Mouse (Mus musculus) NIH3T3 (cell line): ENCODE data around the gene Mrtfb.
"Not testable (repeated sequence)": the region's sequence is repeated elsewhere in the genome, so short reads cannot be mapped to it uniquely, and the experiment has no call there.

Source experiments
- DNase-seq: peaks from one replicate; pipeline ENCODE4 v3.0.0-alpha.2; 2012; ENCODE audit warnings: low read depth

Gene Mrtfb

GRCm38 (mm10) chr16:13276258-13276657, 20.0 kb downstream of the Mrtfb start:
- no peak for DNase-seq

DNA sequence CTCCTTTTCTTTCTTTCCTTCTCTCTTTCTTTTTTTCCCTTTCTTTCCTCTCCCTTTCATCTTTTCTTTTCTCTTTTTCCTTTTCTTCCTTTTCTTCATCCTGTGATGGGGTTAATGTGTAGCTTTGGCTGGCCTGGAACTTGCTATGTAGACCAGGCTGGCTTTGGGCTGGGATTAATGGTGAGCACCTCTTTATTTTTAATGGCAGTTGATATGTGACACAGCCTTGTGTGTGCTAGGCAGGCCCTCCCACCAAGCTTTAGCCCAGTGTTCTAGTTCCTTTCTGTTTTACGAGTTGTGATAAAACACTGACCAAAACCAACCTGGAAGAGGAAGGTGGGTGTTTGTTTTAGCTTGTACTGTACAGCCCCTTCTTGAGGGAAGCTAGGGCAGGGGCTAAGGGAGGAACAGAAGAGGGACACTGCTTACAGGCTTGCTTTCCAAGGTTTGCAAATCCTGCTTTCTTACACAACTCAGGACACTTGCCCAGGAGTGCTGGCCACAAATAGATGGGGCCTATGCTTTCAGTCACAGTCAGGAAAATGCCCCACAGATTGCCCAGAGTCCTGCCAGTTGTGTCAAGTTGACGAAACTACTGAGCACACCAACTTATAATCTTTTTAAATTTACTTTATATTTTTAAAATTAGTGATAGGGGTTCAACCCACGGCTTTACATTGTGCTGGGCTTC, 20.6 kb downstream of the Mrtfb start:
- no peak for DNase-seq

DNA sequence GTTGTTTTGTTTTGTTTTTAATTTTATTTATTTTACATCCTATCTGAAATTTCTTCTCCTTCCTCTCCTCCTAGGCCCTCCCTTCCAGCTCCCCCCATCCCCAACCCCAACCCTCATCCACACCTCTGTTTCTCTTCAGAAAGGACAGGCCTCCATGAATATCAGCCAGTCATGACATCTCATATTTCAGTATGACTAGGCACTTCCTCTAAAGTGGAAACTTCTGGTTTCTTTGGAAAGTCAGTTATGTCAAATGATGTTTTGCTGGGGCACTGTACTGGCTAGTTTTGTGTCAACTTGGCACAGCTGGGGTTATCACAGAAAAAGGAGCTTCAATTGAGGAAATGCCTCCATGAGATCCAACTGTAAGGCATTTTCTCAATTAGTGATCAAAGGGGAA, 30.1 kb downstream of the Mrtfb start:
- not testable (repeated sequence) for DNase-seq

DNA sequence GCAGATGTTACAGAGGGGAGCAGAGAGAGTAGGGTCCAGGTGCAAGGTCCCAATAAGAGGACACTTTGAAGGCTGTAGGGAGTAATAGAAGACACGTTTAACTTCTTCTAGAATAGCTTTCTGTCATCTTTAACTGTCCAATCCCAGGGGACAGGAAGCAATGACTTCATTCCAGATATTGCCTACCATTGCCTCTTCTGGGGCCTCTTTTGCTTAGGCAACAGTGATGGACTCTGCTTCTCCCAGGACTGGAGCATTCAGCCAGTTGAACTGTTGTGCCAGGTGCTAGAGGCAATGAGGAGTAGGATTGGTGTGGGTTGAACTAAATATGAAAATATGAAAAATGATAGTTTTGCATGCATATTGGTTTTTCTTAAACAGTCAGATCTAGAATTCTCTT, 41.6 kb downstream of the Mrtfb start:
- DNase-seq, result no peak

DNA sequence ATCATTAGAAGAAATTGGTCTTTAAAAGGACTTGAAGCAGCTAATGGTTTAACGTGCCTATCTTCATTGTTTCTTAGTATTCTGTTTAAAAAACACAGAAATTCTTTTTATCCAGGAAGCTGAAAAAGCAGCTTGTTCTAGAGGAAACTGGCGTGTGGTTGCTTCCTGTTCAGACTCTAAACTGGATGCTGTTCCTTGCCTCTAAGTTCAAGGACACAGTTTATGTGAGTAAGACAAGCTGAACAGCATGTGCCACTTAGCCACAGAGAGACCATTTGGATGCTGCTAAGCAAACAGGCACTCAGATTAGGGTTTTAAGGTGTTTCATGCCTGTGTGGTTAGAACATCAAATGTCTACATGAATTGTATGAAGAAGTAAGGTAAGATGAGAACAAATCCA, 42.7 kb downstream of the Mrtfb start:
- no peak for DNase-seq

DNA sequence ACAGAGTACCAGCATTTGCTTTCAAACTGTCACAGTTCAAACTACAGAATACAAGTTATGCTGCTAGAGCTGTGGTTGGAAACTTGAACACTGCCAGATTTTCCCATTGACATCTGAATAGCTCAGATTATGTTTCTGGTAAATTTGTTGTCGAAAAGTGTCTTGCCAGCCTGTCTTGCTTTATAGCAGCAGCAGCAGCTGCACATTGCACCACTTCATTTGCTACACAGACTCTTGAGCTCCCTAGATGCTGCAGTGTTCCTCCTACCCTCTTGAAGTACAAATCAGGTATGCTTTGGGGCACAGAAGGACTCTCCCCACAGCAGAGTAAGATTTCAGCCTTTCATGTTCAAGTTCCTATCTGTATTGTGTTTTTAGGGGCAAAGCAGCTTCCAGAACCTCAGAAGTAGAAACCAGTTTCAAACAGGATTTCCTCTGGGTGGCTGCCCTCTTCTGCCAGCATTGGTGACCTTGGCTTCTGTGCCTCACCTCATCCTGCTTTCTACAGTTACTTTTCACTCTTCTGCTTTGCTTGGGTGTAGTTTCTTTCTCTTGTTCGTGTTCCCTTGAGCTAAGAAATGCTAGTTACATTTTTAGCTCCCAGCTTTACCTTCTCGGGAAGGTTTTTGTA, 49.9 kb downstream of the Mrtfb start:
- DNase-seq, result no peak

DNA sequence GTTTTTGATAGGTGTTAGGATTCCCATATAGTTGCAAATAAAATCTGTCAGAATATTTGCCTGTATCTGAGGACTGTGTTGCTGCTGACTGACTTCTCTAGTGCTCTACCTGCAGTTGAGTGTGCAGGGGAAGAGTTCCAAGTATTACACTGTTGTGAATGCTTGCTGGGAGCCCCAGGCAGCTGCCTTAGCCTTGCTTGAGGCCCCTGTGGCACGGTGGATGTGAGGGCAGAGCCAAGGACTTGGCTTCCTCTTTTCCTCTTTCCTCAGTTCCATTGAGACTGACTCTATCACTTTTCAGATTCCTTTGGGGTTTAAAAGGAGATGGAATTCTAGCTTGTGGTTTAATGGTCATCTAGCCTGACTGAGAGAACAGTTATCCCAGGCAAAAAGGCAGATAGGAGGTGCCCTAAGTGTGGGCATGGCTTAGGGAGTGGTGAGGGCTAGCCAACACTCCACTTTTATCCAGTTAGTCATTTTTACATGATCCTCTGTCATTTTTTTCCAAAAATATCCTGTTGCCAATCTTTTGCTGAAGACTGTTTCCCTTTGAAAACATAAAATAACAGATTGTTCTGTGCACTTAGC, 53.9 kb downstream of the Mrtfb start:
- DNase-seq, result peak; percentile 35

GRCm38 (mm10) chr16:13311374-13311773, 55.1 kb downstream of the Mrtfb start:
- no peak for DNase-seq

- no peak for DNase-seq
Observed at GRCm38 (mm10) chr16:13313096-13313719, 56.9 kb downstream of the Mrtfb start.

DNA sequence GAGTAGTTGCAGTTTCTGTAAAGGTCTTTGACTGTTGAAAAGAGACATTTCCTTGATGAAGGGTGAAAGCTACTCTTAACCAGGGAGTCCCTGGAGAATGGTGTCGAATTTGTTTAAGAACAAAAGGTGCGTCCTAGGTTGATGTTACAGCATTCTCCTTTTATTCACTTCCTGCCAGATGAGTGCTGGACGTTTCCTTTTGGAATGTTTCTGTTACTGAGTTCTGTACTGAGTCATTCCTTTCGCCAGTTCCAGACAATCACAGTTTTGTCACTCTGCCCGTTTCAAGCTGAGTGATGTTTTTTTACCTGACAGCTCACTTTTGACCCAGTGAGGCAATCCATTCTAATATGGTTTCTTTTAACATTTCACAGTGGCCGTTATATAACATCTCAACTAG, 67.5 kb downstream of the Mrtfb start:
- DNase-seq, result peak; percentile 81

GRCm38 (mm10) chr16:13326622-13327021, 70.3 kb downstream of the Mrtfb start:
- DNase-seq, result no peak

- DNase-seq, result no peak
Observed at GRCm38 (mm10) chr16:13328646-13329045, 72.4 kb downstream of the Mrtfb start.

- no peak for DNase-seq
Observed at GRCm38 (mm10) chr16:13329640-13330039, 73.4 kb downstream of the Mrtfb start.

DNA sequence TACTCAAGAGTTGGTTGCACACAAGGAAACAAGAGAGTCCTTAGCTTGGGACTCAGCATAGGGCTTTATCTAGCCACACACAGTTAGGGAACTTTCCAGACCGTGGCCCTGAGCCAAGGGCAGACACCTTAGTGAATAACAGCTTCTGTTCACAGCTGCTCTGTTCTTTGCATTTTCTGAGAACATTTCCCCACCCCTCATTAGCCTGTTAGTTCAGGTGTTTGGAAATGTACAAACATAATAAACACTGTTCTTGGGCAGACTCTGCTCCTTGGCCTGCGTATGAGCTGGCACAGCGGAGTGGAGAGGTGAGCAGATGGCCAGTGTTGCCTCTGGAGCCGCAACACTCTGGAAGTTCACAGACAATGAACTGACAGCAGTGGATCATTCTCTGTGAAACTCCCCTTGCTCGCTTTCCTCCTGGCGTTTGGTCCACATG, 74.0 kb downstream of the Mrtfb start:
- DNase-seq, result peak; percentile 11

- no peak for DNase-seq
Observed at GRCm38 (mm10) chr16:13331898-13332297, 75.6 kb downstream of the Mrtfb start.

GRCm38 (mm10) chr16:13332536-13332935, 76.3 kb downstream of the Mrtfb start:
- DNase-seq, result no peak

- no peak for DNase-seq
Observed at GRCm38 (mm10) chr16:13333781-13334341, 77.6 kb downstream of the Mrtfb start.

DNA sequence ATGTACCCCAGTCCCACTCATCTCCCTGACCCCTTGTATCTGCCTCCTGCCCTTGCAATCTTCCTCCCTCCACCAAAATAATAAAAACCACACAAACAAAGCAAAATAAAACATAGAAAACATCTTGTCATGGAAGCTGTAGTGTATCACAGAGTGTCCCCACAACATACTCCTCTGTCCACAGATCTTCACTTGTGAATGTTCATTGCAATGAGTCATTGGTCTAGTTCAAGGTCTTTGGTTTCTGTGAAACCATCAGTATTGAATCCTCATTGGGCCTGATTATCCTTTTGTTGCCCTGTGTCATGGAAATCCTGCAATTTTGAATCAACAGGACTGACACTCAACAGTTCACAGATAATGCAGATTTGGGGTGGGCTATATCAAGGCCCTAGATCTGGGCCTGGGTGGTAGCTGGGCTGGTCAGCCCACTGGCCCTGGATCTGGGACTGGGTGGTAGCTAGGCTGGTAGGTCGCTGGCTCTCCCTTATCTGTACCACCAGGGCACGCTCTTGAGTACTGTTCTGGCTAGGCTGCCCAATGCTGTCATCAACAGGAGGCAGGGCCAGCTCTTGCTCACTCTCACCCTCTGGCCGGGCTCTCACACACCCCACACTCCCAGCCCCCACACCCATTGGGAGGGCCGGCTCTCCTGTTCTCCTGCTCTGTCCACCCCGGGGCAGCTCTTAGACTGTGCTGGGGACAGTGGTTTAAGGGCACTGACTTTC, 80.4 kb downstream of the Mrtfb start:
- no peak for DNase-seq

DNA sequence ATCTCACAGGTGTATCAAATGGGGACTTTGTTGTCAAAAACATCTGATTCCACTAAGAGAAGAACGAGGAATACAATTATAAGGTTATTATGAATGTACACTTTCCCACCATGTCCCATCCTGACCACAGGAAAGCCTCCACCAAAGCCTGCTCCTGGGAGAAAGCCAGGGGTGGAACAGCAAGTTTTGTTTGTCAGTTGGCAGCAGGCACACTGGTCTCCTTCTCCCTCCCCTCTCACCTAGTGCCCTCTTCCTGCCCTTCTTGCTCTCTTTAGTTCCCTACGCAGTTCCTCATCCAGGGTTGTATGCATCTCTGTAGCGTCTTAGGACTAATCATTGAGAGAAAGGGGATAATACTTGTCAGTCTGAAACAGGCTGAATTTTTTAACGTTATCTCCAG, 81.8 kb downstream of the Mrtfb start:
- DNase-seq, result no peak

- no peak for DNase-seq
Observed at GRCm38 (mm10) chr16:13339433-13339832, 83.2 kb downstream of the Mrtfb start.

GRCm38 (mm10) chr16:13345822-13346221, 89.5 kb downstream of the Mrtfb start:
- not testable (repeated sequence) for DNase-seq

- DNase-seq, result peak; percentile 80
Observed at GRCm38 (mm10) chr16:13350729-13351128, 94.4 kb downstream of the Mrtfb start.
